Mouse (Mus musculus): ENCODE data around the gene Thoc5. TPM values are rescaled to one million over a fixed set of nuclear protein-coding genes. Genes with fewer than 3 reads are reported as not detected.

Thoc5 gene
- polyA plus RNA-seq, 1 experiment from 2014 or later, result 33.7 TPM

DNA sequence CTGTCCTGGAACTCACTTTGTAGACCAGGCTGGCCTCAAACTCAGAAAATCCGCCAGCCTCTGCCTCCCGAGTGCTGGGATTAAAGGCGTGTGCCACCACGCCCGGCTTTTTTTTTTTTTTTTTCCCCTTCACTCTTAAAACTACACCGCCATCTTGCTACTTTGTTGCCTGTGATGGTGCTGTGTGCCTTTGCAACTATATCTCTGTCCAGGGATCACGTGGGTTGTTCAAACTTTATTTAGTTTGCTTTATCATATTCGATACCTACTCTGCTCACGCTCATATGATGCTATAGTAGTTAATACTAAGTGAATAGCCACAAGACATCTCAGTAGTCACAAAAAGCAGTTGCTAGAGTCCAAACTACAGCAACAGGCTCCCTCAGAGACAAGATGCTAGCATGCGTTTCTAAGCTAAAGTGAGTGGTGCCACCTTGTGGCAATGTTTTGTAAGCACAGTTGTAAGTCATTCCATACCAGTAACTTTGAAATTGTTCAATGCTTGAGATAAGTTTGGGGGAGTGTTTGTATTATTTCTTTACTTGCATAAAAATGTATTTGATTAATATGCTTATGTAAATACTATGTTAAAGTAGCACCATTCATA lies 29.4 kb upstream of the Thoc5 start:
- Histone ChIP-seq H3K9me3 (replicated peaks) (no peaks in the 10 kb centered on the region), H3K27ac (replicated peaks) (no peak overlapping the region), H3K4me1 (peaks cover 11% of the 10 kb centered on the region), H3K4me2 (replicated peaks) (no peak overlapping the region), H3K9ac (no peak overlapping the region), H3K27me3 (no peaks in the 10 kb centered on the region), H3K36me3 (no peaks in the 10 kb centered on the region), H3K4me3 (replicated peaks) (no peak overlapping the region)
- 35% methylated on average over 9 of the region's 10 CpGs for WGBS
- ATAC-seq (ENCODE audit: insufficient number of reproducible peaks, low FRiP score, low TSS enrichment, low read depth), result no peak

DNA sequence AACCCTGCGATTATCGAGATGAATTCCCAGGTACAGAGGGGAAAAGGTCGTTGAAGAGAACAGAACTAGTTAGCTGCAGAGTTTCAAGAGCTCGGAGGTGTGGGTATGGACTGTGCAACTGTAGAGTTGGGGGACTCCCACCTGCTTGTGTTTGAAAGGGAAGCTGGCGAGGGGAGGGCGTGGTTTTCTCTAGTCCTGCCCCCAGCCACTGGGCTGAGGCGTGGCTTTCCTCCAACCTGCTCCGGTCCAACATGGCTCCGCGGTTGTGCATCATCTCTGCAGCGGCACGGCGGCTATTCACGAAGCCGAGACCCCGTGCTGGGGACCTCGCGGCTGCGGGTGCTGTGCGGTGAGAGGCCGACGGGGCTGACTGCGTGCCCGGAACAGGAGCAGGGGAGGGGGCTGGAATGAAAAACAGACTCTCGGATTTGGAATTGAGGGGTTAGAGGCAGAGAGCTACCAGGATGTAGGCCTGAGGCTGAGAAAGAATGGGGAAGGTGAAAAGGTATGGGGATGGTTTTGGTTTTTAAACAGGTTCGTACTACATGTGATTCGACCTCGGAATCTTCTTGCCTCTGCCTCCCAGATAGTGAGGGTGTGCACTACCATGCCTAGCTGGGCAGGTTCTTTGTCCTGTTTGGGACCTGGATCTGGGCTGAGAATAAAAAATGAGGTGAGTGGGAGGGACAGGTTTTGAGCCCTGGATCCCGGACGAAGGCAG lies 21.2 kb upstream of the Thoc5 start, which contains the start of gene Nipsnap1:
TSS of gene Nipsnap1 (plus strand) at position 197 of the 721 bp plus-strand sequence.
- 1% methylated on average over 30 of the region's 30 CpGs for WGBS
- Histone ChIP-seq H3K9ac (peak within 1 kb of the TSS; percentile 53), H3K4me1 (peaks cover 16% of the 10 kb centered on the region), H3K4me2 (replicated peaks) (peak within 1 kb of the TSS; percentile 85), H3K4me3 (replicated peaks) (peak within 1 kb of the TSS; percentile 78), H3K36me3 (peaks cover 5% of the 10 kb centered on the region; the same call in 1 of the 2 replicates), H3K9me3 (replicated peaks) (no peaks in the 10 kb centered on the region), H3K27me3 (no peaks in the 10 kb centered on the region), H3K27ac (replicated peaks) (no peak within 1 kb of the TSS)
- peak; percentile 88 for ATAC-seq (ENCODE audit: insufficient number of reproducible peaks, low FRiP score, low TSS enrichment, low read depth)

DNA sequence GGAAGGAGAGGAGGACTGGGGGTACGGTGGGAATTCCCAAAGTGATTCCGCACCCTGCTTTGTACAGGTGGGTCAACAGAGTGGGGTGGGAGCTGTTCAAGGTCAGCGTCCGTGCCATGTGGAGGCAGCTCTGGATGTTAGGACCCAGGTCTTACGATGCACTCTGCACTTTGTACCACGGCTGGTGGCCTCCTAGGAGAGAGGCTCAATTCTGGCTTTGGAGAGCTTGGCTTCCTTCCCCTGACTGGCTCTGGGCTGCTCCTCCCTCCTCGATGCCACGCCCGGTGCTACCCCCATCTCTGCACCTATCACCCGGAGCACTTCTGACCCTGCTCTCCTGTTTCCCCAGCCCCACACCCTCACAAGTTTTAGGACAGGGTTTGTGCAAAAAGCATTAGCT lies 20.6 kb upstream of the Thoc5 start:
- H3K27ac ChIP-seq (replicated peaks), result no peak overlapping the region
- ATAC-seq (ENCODE audit: insufficient number of reproducible peaks, low FRiP score, low TSS enrichment, low read depth), result no peak

DNA sequence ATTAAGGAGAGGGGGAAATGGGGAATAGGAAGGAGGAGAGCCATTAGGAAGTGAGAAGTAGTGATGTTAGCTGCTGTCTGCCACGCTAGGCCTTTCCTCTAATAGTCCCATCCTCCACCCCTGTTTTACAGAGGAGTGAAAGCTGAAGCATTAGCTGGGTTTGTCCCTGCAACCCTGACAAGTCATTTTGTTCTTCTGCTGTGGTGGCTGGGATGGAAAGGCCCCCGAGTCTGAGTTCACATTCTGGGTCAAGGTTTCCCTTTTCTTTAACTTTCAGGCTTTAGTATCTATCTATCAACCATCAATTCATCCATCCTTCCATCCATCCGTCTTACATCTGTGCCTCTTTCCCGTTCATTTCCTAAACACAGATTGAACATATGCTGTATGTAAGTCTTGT lies 14.0 kb upstream of the Thoc5 start:
- Histone ChIP-seq H3K9ac (no peak overlapping the region), H3K4me3 (replicated peaks) (no peak overlapping the region)

More for the DNA sequence above, 20.6 kb upstream of the Thoc5 start:
- H3K4me3 ChIP-seq (replicated peaks), result peak overlapping the region; percentile 78
- peak overlapping the region; percentile 53 for H3K9ac ChIP-seq
- H3K4me1 ChIP-seq, result peaks cover 16% of the 10 kb centered on the region
- H3K36me3 ChIP-seq, result peaks cover 5% of the 10 kb centered on the region; the same call in 1 of the 2 replicates
- 4% methylated on average over 10 of the region's 10 CpGs for WGBS
- no peaks in the 10 kb centered on the region for H3K9me3 ChIP-seq (replicated peaks)
- H3K4me2 ChIP-seq (replicated peaks), result peak overlapping the region; percentile 85
- no peaks in the 10 kb centered on the region for H3K27me3 ChIP-seq

DNA sequence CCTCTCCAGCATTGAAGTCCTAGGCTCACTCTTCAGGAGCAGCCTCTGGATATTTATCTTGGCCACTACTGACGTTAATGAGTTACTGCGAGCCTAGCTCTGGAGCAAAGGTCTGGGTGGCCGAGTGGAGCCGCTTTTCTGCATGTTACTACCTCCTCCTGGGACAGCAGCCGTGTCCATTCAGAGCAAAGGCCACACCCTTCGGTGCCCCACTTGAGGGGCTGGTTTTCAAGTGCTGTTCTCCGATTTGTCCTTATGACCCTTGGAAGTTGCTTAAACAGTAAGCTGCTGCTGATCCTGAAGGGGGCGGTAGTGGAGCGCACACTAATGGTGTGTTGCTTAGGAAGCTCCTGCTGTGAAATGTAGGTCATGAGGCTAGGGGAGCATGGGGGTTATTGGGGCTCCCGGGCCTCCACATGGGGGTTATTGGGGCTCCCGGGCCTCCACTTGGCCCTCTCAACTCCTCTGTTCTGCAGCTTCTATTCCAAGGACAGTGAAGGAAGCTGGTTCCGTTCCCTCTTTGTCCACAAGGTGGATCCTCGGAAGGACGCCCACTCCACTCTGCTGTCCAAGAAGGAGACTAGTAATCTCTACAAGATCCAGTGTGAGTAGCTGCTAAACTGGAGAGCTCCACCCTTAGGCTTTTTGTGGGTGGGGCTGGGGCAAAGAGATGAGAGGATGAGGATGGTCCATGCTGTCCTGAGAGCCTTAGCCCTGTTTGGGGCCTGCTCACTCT lies 12.1 kb upstream of the Thoc5 start:
- no peaks in the 10 kb centered on the region for H3K9me3 ChIP-seq (replicated peaks)
- no peak for ATAC-seq (ENCODE audit: insufficient number of reproducible peaks, low FRiP score, low TSS enrichment, low read depth)
- H3K9ac ChIP-seq, result no peak overlapping the region
- H3K4me1 ChIP-seq, result no peaks in the 10 kb centered on the region
- peaks cover 19% of the 10 kb centered on the region for H3K36me3 ChIP-seq
- no peak overlapping the region for H3K4me2 ChIP-seq (replicated peaks)
- H3K27me3 ChIP-seq, result no peaks in the 10 kb centered on the region
- no peak overlapping the region for H3K27ac ChIP-seq (replicated peaks)
- H3K4me3 ChIP-seq (replicated peaks), result no peak overlapping the region
- WGBS, result 55% methylated on average over 14 of the region's 14 CpGs

More for the DNA sequence above, 14.0 kb upstream of the Thoc5 start:
- no peaks in the 10 kb centered on the region for H3K9me3 ChIP-seq (replicated peaks)
- H3K27ac ChIP-seq (replicated peaks), result no peak overlapping the region
- no peak for ATAC-seq (ENCODE audit: insufficient number of reproducible peaks, low FRiP score, low TSS enrichment, low read depth)
- H3K36me3 ChIP-seq, result peaks cover 23% of the 10 kb centered on the region
- no peak overlapping the region for H3K4me2 ChIP-seq (replicated peaks)
- H3K4me1 ChIP-seq, result no peaks in the 10 kb centered on the region
- 78% methylated on average over 4 of the region's 4 CpGs for WGBS
- no peaks in the 10 kb centered on the region for H3K27me3 ChIP-seq

DNA sequence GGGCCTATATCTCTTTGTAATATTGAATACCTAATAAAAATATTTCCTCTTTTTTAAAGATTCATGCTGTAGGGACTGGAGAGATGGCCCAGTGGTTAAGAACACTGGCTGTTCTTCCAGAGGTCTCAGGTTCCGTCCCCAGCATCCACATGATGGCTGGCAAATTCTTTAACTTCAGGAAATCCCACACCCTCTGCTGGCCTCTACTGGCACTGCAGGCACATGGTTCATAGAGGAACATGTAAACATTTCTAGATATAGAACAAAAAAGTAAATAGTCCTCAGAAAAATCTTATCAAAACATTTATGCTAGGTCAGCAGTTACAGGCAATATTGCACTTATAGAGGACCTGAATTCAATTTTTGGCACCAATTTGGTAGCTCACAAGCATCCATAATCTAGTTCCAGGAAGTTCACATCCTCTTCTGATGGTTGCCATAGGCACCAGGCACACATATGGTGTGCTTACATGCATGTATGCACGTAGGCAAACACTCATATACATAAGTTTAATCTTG lies 9.7 kb upstream of the Thoc5 start:
- no peak overlapping the region for H3K9ac ChIP-seq
- no peak for ATAC-seq (ENCODE audit: insufficient number of reproducible peaks, low FRiP score, low TSS enrichment, low read depth)
- H3K4me1 ChIP-seq, result no peaks in the 10 kb centered on the region
- WGBS, result 55% methylated on average over 2 of the region's 2 CpGs
- H3K36me3 ChIP-seq, result peaks cover 41% of the 10 kb centered on the region
- H3K4me2 ChIP-seq (replicated peaks), result no peak overlapping the region
- no peak overlapping the region for H3K27ac ChIP-seq (replicated peaks)
- H3K4me3 ChIP-seq (replicated peaks), result no peak overlapping the region
- H3K27me3 ChIP-seq, result no peaks in the 10 kb centered on the region
- no peaks in the 10 kb centered on the region for H3K9me3 ChIP-seq (replicated peaks)

DNA sequence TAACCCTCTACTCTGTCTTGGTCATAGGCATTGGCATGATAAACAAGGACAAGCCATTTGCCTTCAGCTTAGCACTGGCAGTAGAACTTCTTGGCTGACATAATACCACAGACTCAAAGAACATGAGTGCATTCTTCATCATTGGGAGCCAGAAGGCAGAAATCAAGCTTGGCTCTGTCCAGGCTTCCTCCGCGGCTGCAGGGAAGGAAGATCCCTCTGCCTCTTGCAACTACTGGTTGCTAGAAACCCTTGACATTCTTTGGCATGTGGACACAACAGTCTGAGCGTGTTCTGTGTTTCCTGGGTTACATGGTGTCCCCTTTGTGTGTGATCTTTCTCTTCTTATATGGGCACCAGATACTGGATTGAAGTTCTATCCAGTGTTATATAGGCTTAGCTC lies 8.1 kb upstream of the Thoc5 start:
- no peaks in the 10 kb centered on the region for H3K9me3 ChIP-seq (replicated peaks)
- H3K4me1 ChIP-seq, result no peaks in the 10 kb centered on the region
- H3K9ac ChIP-seq, result no peak overlapping the region
- H3K4me3 ChIP-seq (replicated peaks), result no peak overlapping the region
- H3K27me3 ChIP-seq, result no peaks in the 10 kb centered on the region
- ATAC-seq (ENCODE audit: insufficient number of reproducible peaks, low FRiP score, low TSS enrichment, low read depth), result no peak
- H3K4me2 ChIP-seq (replicated peaks), result no peak overlapping the region
- WGBS, result 90% methylated on average over 3 of the region's 3 CpGs
- peaks cover 47% of the 10 kb centered on the region for H3K36me3 ChIP-seq
- H3K27ac ChIP-seq (replicated peaks), result no peak overlapping the region

DNA sequence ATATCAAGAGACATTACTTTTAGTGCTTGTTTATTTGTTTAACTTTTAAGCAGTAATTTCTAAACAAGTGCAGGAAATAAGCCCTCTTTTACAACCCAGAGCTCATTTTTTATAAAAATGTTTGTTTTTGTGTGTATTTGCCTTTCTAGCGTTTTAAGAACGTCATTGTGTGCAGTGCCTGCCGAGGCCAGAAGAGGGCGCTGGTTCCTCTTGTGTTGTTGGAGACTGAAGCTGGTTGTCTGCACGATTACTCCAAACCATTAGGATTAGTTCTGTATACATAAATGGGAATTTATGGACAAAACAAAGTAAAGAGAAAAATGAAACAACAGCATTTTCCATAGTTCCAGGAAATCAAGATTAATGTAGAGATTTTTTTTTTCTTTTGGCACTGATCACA lies 5.3 kb downstream of the Thoc5 start:
- Histone ChIP-seq H3K4me3 (replicated peaks) (no peak overlapping the region), H3K4me1 (peaks cover 9% of the 10 kb centered on the region), H3K27ac (replicated peaks) (no peak overlapping the region), H3K9me3 (replicated peaks) (no peaks in the 10 kb centered on the region), H3K27me3 (no peaks in the 10 kb centered on the region), H3K4me2 (replicated peaks) (no peak overlapping the region), H3K36me3 (peaks cover 50% of the 10 kb centered on the region), H3K9ac (no peak overlapping the region)
- 74% methylated on average over 5 of the region's 5 CpGs for WGBS
- ATAC-seq (ENCODE audit: insufficient number of reproducible peaks, low FRiP score, low TSS enrichment, low read depth), result no peak

DNA sequence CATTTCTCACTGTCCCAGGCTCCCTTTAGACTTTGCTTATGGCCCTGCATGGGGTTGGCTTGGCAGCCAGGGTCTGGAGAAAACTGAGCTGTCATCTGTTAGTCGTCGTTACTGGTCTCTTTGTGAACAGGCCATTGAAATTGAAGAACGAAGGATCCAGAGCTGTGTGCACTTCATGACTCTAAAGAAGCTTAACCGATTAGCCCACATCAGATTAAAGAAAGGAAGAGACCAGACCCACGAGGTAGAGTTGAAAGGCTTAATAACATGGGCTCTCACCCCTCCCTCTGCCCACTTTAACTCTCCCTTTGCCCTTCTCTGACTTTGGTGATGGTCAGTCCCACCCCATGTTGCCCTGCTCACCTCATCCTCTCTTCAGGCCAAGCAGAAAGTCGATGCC lies 6.8 kb downstream of the Thoc5 start:
- 88% methylated on average over 6 of the region's 6 CpGs for WGBS
- Histone ChIP-seq H3K9ac (no peak overlapping the region), H3K4me3 (replicated peaks) (no peak overlapping the region), H3K27ac (replicated peaks) (no peak overlapping the region), H3K4me1 (no peaks in the 10 kb centered on the region), H3K4me2 (replicated peaks) (no peak overlapping the region), H3K9me3 (replicated peaks) (no peaks in the 10 kb centered on the region), H3K36me3 (peaks cover 57% of the 10 kb centered on the region), H3K27me3 (no peaks in the 10 kb centered on the region)
- no peak for ATAC-seq (ENCODE audit: insufficient number of reproducible peaks, low FRiP score, low TSS enrichment, low read depth)

DNA sequence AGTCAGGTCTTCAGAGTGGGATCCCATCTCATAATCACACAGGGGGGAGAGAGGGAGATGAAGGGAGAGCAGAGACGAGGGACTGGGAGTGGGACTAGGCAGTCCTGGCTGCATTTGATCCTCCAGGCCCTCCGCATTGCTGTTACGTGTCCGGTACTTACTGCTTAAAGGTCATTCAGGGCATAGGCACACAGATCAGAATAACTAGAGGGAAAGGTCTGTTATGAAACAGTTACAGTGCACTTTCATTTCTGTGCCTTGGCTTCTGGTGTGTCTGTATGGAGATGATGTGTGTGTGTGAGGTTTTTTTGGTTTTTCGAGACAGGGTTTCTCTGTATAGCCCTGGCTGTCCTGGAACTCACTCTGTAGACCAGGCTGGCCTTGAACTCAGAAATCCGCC lies 11.1 kb downstream of the Thoc5 start:
- Histone ChIP-seq H3K27me3 (no peaks in the 10 kb centered on the region), H3K27ac (replicated peaks) (no peak overlapping the region), H3K4me2 (replicated peaks) (no peak overlapping the region), H3K9me3 (replicated peaks) (no peaks in the 10 kb centered on the region), H3K36me3 (peaks cover 62% of the 10 kb centered on the region), H3K4me3 (replicated peaks) (no peak overlapping the region), H3K4me1 (no peaks in the 10 kb centered on the region), H3K9ac (no peak overlapping the region)
- WGBS, result 89% methylated on average over 6 of the region's 6 CpGs
- no peak for ATAC-seq (ENCODE audit: insufficient number of reproducible peaks, low FRiP score, low TSS enrichment, low read depth)

DNA sequence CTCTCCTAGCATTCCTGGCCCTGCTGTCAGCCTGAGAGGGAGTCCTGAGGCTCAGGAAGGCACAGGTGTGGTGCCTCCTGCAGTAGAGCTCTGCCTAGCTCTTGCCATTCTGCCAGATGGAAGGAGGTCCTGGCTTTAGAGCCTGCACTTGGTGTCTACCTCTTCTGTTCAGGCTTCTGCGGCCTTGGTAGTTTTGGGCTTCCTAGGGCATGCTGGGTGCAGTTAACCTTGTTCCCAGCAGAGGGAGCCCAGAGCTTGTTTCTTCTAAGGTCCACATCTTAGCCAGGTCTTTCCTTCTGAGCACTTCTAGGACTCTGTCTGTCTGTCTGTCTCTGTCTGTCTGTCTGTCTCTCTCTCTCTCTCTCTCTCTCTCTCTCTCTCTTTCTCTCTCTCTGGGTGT lies 20.9 kb downstream of the Thoc5 start:
- Histone ChIP-seq H3K27me3 (no peaks in the 10 kb centered on the region), H3K36me3 (peaks cover 86% of the 10 kb centered on the region), H3K27ac (replicated peaks) (no peak overlapping the region), H3K4me2 (replicated peaks) (no peak overlapping the region), H3K4me1 (no peaks in the 10 kb centered on the region), H3K9me3 (replicated peaks) (no peaks in the 10 kb centered on the region), H3K4me3 (replicated peaks) (no peak overlapping the region), H3K9ac (no peak overlapping the region)
- no peak for ATAC-seq (ENCODE audit: insufficient number of reproducible peaks, low FRiP score, low TSS enrichment, low read depth)
- WGBS, result 57% methylated on average over 1 of the region's 1 CpGs
